Mouse (Mus musculus) heart, postnatal 0 days (tissue): Measurements from ENCODE around the gene Gramd1c. TPM values are rescaled to one million over a fixed set of nuclear protein-coding genes. Genes with fewer than 3 reads are reported as not detected.

Experiments used
- ATAC-seq: fragments of 200-750 bp; cut with Nextera tagmentation; 2 replicates; pipeline ENCODE4 v1.8.0; 2017; ENCODE audit warnings: low read depth, moderate number of reproducible peaks, moderate library complexity; ENCODE audit not compliant: insufficient read depth
- DNase-seq: peaks from one replicate; pipeline ENCODE4 v3.0.0-alpha.2; 2016; ENCODE audit warnings: low spot score
- H3K27ac ChIP-seq: fragments of 300-500 bp; sonication (generic); 2 replicates; pipeline ENCODE4 v1.5.1; 2014; ENCODE audit warnings: low read depth, mild to moderate bottlenecking
- H3K27me3 ChIP-seq: fragments of 300-500 bp; sonication (generic); 2 replicates; pipeline ENCODE4 v1.6.1; 2014; ENCODE audit warnings: low read length, mixed read lengths; ENCODE audit not compliant: control insufficient read depth, insufficient read depth
- H3K36me3 ChIP-seq: fragments of 300-500 bp; sonication (generic); replicated peaks from 2 replicates; pipeline ENCODE4 v1.6.1; 2014; ENCODE audit warnings: low read length, mixed read lengths; ENCODE audit not compliant: control insufficient read depth, insufficient read depth
- H3K4me1 ChIP-seq: fragments of 300-500 bp; sonication (generic); 2 replicates; pipeline ENCODE4 v1.6.1; 2014; ENCODE audit warnings: antibody characterized with exemption; ENCODE audit not compliant: control insufficient read depth, insufficient read depth
- H3K4me2 ChIP-seq: fragments of 300-500 bp; sonication (generic); 2 replicates; pipeline ENCODE4 v1.6.1; 2014; ENCODE audit warnings: low read depth, mild to moderate bottlenecking, low read length, moderate library complexity
- H3K4me3 ChIP-seq: fragments of 300-500 bp; sonication (generic); 2 replicates; pipeline ENCODE4 v1.5.1; 2014; ENCODE audit warnings: low read depth, low read length
- H3K9ac ChIP-seq: fragments of 300-500 bp; sonication (generic); replicated peaks from 2 replicates; pipeline ENCODE4 v1.6.1; 2014; ENCODE audit warnings: low read depth, low read length, mixed read lengths
- H3K9me3 ChIP-seq: fragments of 300-500 bp; sonication (generic); replicated peaks from 2 replicates; pipeline ENCODE4 v1.6.1; 2016; ENCODE audit warnings: low read length; ENCODE audit not compliant: control insufficient read depth
- CTCF ChIP-seq: IDR thresholded peaks from 2 replicates; pipeline ENCODE4 v1.5.1; 2016; ENCODE audit warnings: antibody characterized with exemption, control low read depth, low read depth
- EP300 ChIP-seq: IDR thresholded peaks from 2 replicates; pipeline ENCODE4 v1.6.1; 2016; ENCODE audit warnings: antibody characterized with exemption, low read depth
- WGBS: fragments of 180-500 bp; shearing (Covaris S2); extraction: QIAGEN DNeasy Blood & Tissue Kit; methylation state at CpG from one replicate; pipeline ENCODE4 v1.1.7; 2014; 5-methylcytosine and 5-hydroxymethylcytosine counted together
- polyA plus RNA-seq: library from polyadenylated mRNA; unstranded; fragments of >200 nt; fragmentation: Nextera tagmentation; extraction: Ambion mirVana; gene quantifications from 2 replicates; pipeline ENCODE4 v1.2.1, GENCODE M21; 2015
- total RNA-seq: library from RNA; depleted of rRNA; stranded (reverse); fragments of >200 nt; gene quantifications from 2 replicates; pipeline ENCODE4 v1.2.3, GENCODE M21; 2014; ENCODE audit warnings: low replicate concordance

Gene Gramd1c
- total and polyA plus RNA-seq, 2 experiments from 2014 or later, result 1.0 to 2.0 TPM

GRCm38 (mm10) chr16:44101181-44101710, 38.1 kb upstream of the Gramd1c start:
- no peaks in the 10 kb centered on the region for H3K4me1 ChIP-seq
- ATAC-seq (no peak), DNase-seq (no peak)
- no peak overlapping the region for H3K27ac ChIP-seq
- TF ChIP-seq CTCF, result no peak
- TF ChIP-seq EP300, result no peak
- H3K36me3 ChIP-seq, result peaks cover 76% of the 10 kb centered on the region
- H3K4me2 ChIP-seq, result no peak overlapping the region
- H3K9me3 ChIP-seq, result no peaks in the 10 kb centered on the region
- H3K4me3 ChIP-seq, result no peak overlapping the region
- no peak overlapping the region for H3K9ac ChIP-seq
- 82% methylated on average over 12 of the region's 12 CpGs for WGBS
- H3K27me3 ChIP-seq, result no peaks in the 10 kb centered on the region

- H3K27ac ChIP-seq, result no peak overlapping the region
- no peak overlapping the region for H3K4me2 ChIP-seq
- peaks cover 88% of the 10 kb centered on the region for H3K36me3 ChIP-seq
- H3K27me3 ChIP-seq, result no peaks in the 10 kb centered on the region
- no peaks in the 10 kb centered on the region for H3K9me3 ChIP-seq
- H3K4me1 ChIP-seq, result no peaks in the 10 kb centered on the region
- DNase-seq, result no peak
- no peak overlapping the region for H3K4me3 ChIP-seq
- no peak for ATAC-seq
- H3K9ac ChIP-seq, result no peak overlapping the region
- 91% methylated on average over 7 of the region's 7 CpGs for WGBS
- no peak for TF ChIP-seq EP300
- no peak for TF ChIP-seq CTCF
Measured at GRCm38 (mm10) chr16:44099377-44099776, 36.2 kb upstream of the Gramd1c start.

GRCm38 (mm10) chr16:44087650-44088049, 24.5 kb upstream of the Gramd1c start:
- Histone ChIP-seq H3K9me3 (no peaks in the 10 kb centered on the region), H3K9ac (no peak overlapping the region), H3K4me1 (no peaks in the 10 kb centered on the region), H3K27me3 (no peaks in the 10 kb centered on the region), H3K36me3 (peaks cover 77% of the 10 kb centered on the region), H3K4me2 (no peak overlapping the region), H3K4me3 (no peak overlapping the region), H3K27ac (no peak overlapping the region)
- DNase-seq, result no peak
- TF ChIP-seq EP300 (no peak), CTCF (no peak)
- no peak for ATAC-seq
- 66% methylated on average over 2 of the region's 2 CpGs for WGBS

GRCm38 (mm10) chr16:44061341-44061740, 1.8 kb downstream of the Gramd1c start:
- TF ChIP-seq EP300 (no peak), CTCF (no peak)
- Histone ChIP-seq H3K9ac (no peak overlapping the region), H3K9me3 (no peaks in the 10 kb centered on the region), H3K36me3 (no peaks in the 10 kb centered on the region), H3K27ac (no peak overlapping the region), H3K4me3 (no peak overlapping the region), H3K4me2 (no peak overlapping the region), H3K27me3 (no peaks in the 10 kb centered on the region), H3K4me1 (no peaks in the 10 kb centered on the region)
- DNase-seq, result no peak
- 76% methylated on average over 15 of the region's 15 CpGs for WGBS
- ATAC-seq, result no peak

- TF ChIP-seq CTCF, result no peak
- no peak for TF ChIP-seq EP300
- Histone ChIP-seq H3K4me1 (no peaks in the 10 kb centered on the region), H3K27ac (no peak overlapping the region), H3K36me3 (no peaks in the 10 kb centered on the region), H3K9ac (no peak overlapping the region), H3K4me2 (no peak overlapping the region), H3K9me3 (no peaks in the 10 kb centered on the region), H3K4me3 (no peak overlapping the region), H3K27me3 (no peaks in the 10 kb centered on the region)
- WGBS, result 92% methylated on average over 18 of the region's 18 CpGs
- DNase-seq (no peak), ATAC-seq (no peak)
Measured at GRCm38 (mm10) chr16:44060604-44061286, 2.4 kb downstream of the Gramd1c start.

GRCm38 (mm10) chr16:44058745-44059144, 4.4 kb downstream of the Gramd1c start:
- Histone ChIP-seq H3K27me3 (no peaks in the 10 kb centered on the region), H3K4me1 (no peaks in the 10 kb centered on the region), H3K9me3 (no peaks in the 10 kb centered on the region), H3K4me2 (no peak overlapping the region), H3K4me3 (no peak overlapping the region), H3K27ac (no peak overlapping the region), H3K9ac (no peak overlapping the region), H3K36me3 (no peaks in the 10 kb centered on the region)
- ATAC-seq (0 out of 2 replicates have a peak, but pooled peaks have one; percentile 37), DNase-seq (peak; percentile 60)
- WGBS, result 17% methylated on average over 10 of the region's 10 CpGs
- no peak for TF ChIP-seq EP300
- peak; percentile 91 for TF ChIP-seq CTCF
